ENCODE assay signal across 8 mouse cellular contexts in genomic region chr12:84114153-84114994, GRCm38 (mm10). TPM values are rescaled to one million over a fixed set of nuclear protein-coding genes. Genes with fewer than 3 reads are reported as not detected.
DNase-seq lines count a peak whose midpoint lies in the region; ATAC-seq and TF ChIP-seq lines count a peak whose summit lies in the region.

TSS of gene Dnal1 (plus strand) at chr12:84114366.

- H3K36me3 ChIP-seq in lung, embryonic 14.5 days (ENCODE audit: insufficient read depth), result no peaks in the 10 kb centered on the region

- H3K4me1 ChIP-seq in lung, embryonic 14.5 days (ENCODE audit: insufficient read depth), result no peaks in the 10 kb centered on the region
- no peaks in the 10 kb centered on the region for H3K4me1 ChIP-seq in olfactory bulb, adult 2 months (ENCODE audit: control insufficient read depth, insufficient read depth, low read length)

- 0 out of 2 replicates have a peak within 1 kb of the TSS, but pooled peaks have one; percentile 1 for H3K27ac ChIP-seq in lung, embryonic 14.5 days (ENCODE audit: low read depth)
- peak within 1 kb of the TSS; percentile 38; the same call in 1 of the 2 replicates for H3K27ac ChIP-seq in olfactory bulb, adult 2 months (ENCODE audit: insufficient read depth, low read depth, low read length)

- peak; percentile 73 for DNase-seq in MEL-GATA-1-ER (ENCODE audit: extremely low read depth, low read depth)
- peak; percentile 84 for DNase-seq in cerebellum, adult 8-10 months
- DNase-seq in forelimb bud, embryonic 11.5 days (ENCODE audit: low read depth, low spot score), result peak; percentile 92
- peak; percentile 74 to 85 for DNase-seq in layer of hippocampus, adult 8-10 months (ENCODE audit: low spot score in 2 of 2)
- peak; percentile 97 for DNase-seq in lung, embryonic 14.5 days
- DNase-seq in thymus, adult 18-20 months, result peak; percentile 70 to 73

- no peaks in the 10 kb centered on the region for H3K27me3 ChIP-seq in lung, embryonic 14.5 days (ENCODE audit: insufficient read depth, low read length)

- 3% methylated on average over 30 of the region's 35 CpGs for WGBS in lung, embryonic 14.5 days
- 2% methylated on average over 34 of the region's 35 CpGs for WGBS in olfactory bulb, adult 2 months

- TF ChIP-seq CTCF in lung, embryonic 14.5 days (IDR thresholded peaks at IDR 0.05; ENCODE audit: low read depth), result peak; percentile 28
- TF ChIP-seq CTCF in olfactory bulb, adult 2 months (IDR thresholded peaks at IDR 0.05; ENCODE audit: insufficient read depth, low read depth, low read length), result no peak

- peak; percentile 83 to 97 for ATAC-seq in hematopoietic stem cell, adult 5-6 weeks (replicated peaks in 1 of 2; ENCODE audit: insufficient read depth in 1 of 2, low FRiP score in 2 of 2, low TSS enrichment in 1 of 2, low read depth in 1 of 2, poor library complexity in 2 of 2, severe bottlenecking in 2 of 2)
- ATAC-seq in lung, embryonic 14.5 days (ENCODE audit: insufficient read depth), result peak; percentile 98

- peak within 1 kb of the TSS; percentile 62 for H3K4me3 ChIP-seq in lung, embryonic 14.5 days (ENCODE audit: low read depth, low read length)
- H3K4me3 ChIP-seq in olfactory bulb, adult 2 months (ENCODE audit: insufficient read depth, low read depth, low read length), result peak within 1 kb of the TSS; percentile 63

- TF ChIP-seq POLR2A in olfactory bulb, adult 2 months (IDR thresholded peaks at IDR 0.05; ENCODE audit: insufficient read depth, low read depth, low read length), result peak; percentile 42; the same call in 1 of the 2 replicates

- peak within 1 kb of the TSS; percentile 64 for H3K9ac ChIP-seq in lung, embryonic 14.5 days

- no peaks in the 10 kb centered on the region for H3K9me3 ChIP-seq in lung, embryonic 14.5 days (ENCODE audit: low read depth, low read length)

- H3K4me2 ChIP-seq in lung, embryonic 14.5 days, result peak within 1 kb of the TSS; percentile 74

RNA-seq across cellular contexts. Expression of gene Dnal1, which starts in this region (rescaled TPM):
- total RNA-seq in hematopoietic stem cell, adult 5-6 weeks (2017), result 2.9 and 3.7 TPM in 2 replicates
- total RNA-seq in layer of hippocampus, adult 8-10 months (2022), result 10 to 100 TPM; 76.7 to 97.3 (median 85.4) TPM
- 4.1 and 5.2 TPM in 2 replicates for polyA plus RNA-seq in lung, embryonic 14.5 days (2014; fragmentation: Nextera tagmentation; extraction: Ambion mirVana)
- polyA plus RNA-seq in olfactory bulb, adult 2 months (2012; ENCODE audit: insufficient read depth, insufficient read length, low replicate concordance, missing spikeins), result not detected in 2 replicates

Comparison
In these comparisons a context has a peak if more than half of its experiments do, and no peak if none do; other contexts are left out.
1. Peak in every context shown above with its lines: DNase-seq, ATAC-seq, H3K4me3 ChIP-seq and H3K27ac ChIP-seq.
2. RNA of gene Dnal1 (total RNA-seq): 76.7 to 97.3 TPM in layer of hippocampus, adult 8-10 months; 2.9 to 3.7 TPM in hematopoietic stem cell, adult 5-6 weeks; every median in the first group is over 10 times any median in the second.